Mouse (Mus musculus) heart, embryonic 11.5 days (tissue): ENCODE results near the gene Lama5. TPM values are rescaled to one million over a fixed set of nuclear protein-coding genes. Genes with fewer than 3 reads are reported as not detected.

Experiments used
- ATAC-seq: fragments of 200-750 bp; cut with Nextera tagmentation; replicated peaks from 2 replicates; pipeline ENCODE4 v1.8.0; 2017; ENCODE audit warnings: moderate library complexity; ENCODE audit not compliant: insufficient number of reproducible peaks, low FRiP score, low TSS enrichment
- H3K27ac ChIP-seq: fragments of 300-500 bp; sonication (generic); 2 replicates; pipeline ENCODE4 v1.5.1; 2014; ENCODE audit warnings: mild to moderate bottlenecking, low read depth, low read length
- H3K27me3 ChIP-seq: fragments of 300-500 bp; sonication (generic); 2 replicates; pipeline ENCODE4 v1.6.1; 2014; ENCODE audit warnings: mild to moderate bottlenecking, low read length, mixed read lengths; ENCODE audit not compliant: control insufficient read depth, insufficient read depth
- H3K36me3 ChIP-seq: fragments of 300-500 bp; sonication (generic); 2 replicates; pipeline ENCODE4 v1.6.1; 2014; ENCODE audit warnings: mild to moderate bottlenecking, low read length, moderate library complexity, mixed read lengths; ENCODE audit not compliant: control insufficient read depth, insufficient read depth
- H3K4me1 ChIP-seq: fragments of 300-500 bp; sonication (generic); 2 replicates; pipeline ENCODE4 v1.6.1; 2014; ENCODE audit warnings: low read length; ENCODE audit not compliant: control insufficient read depth, insufficient read depth
- H3K4me2 ChIP-seq: fragments of 300-500 bp; sonication (generic); 2 replicates; pipeline ENCODE4 v1.6.1; 2014; ENCODE audit warnings: mild to moderate bottlenecking, moderate library complexity
- H3K4me3 ChIP-seq: fragments of 300-500 bp; sonication (generic); 2 replicates; pipeline ENCODE4 v1.5.1; 2014; ENCODE audit warnings: low read depth, low read length
- H3K9ac ChIP-seq: fragments of 300-500 bp; sonication (generic); 2 replicates; pipeline ENCODE4 v1.6.1; 2014; ENCODE audit warnings: mild to moderate bottlenecking, low read depth, low read length, moderate library complexity
- H3K9me3 ChIP-seq: fragments of 300-500 bp; sonication (generic); replicated peaks from 2 replicates; pipeline ENCODE4 v1.6.1; 2016; ENCODE audit warnings: low read length; ENCODE audit not compliant: control insufficient read depth
- WGBS: fragments of 180-500 bp; shearing (Covaris S2); extraction: QIAGEN DNeasy Blood & Tissue Kit; methylation state at CpG from one replicate; pipeline ENCODE4 v1.1.7; 2014; ENCODE audit not compliant: insufficient replicate concordance; 5-methylcytosine and 5-hydroxymethylcytosine counted together
- polyA plus RNA-seq: library from polyadenylated mRNA; unstranded; fragments of >200 nt; fragmentation: Nextera tagmentation; extraction: Ambion mirVana; gene quantifications from 2 replicates; pipeline ENCODE4 v1.2.1, GENCODE M21; 2014

The Lama5 gene
- polyA plus RNA-seq: 24.0 and 27.5 TPM in 2 replicates

- Histone ChIP-seq H3K9me3 (no peaks in the 10 kb centered on the region), H3K4me2 (peak within 1 kb of the TSS; percentile 98), H3K9ac (peak within 1 kb of the TSS; percentile 76), H3K27me3 (peaks cover 8% of the 10 kb centered on the region), H3K27ac (peak within 1 kb of the TSS; percentile 54), H3K36me3 (no peaks in the 10 kb centered on the region), H3K4me3 (peak within 1 kb of the TSS; percentile 70), H3K4me1 (peaks cover 41% of the 10 kb centered on the region)
- peak; percentile 65 for ATAC-seq
- under 1% methylated on average over 37 of the region's 37 CpGs for WGBS
Observed at GRCm38 (mm10) chr2:180225762-180226378, at the start of gene Lama5. TSS of gene Lama5 (minus strand) at chr2:180225859.

- no peak overlapping the region for H3K4me2 ChIP-seq
- H3K9ac ChIP-seq: no peak overlapping the region
- 82% methylated on average over 2 of the region's 2 CpGs for WGBS
- H3K4me1 ChIP-seq: peaks cover 49% of the 10 kb centered on the region
- no peaks in the 10 kb centered on the region for H3K36me3 ChIP-seq
- H3K4me3 ChIP-seq: no peak overlapping the region
- H3K27ac ChIP-seq: no peak overlapping the region
- no peak for ATAC-seq
- H3K9me3 ChIP-seq: no peaks in the 10 kb centered on the region
- no peaks in the 10 kb centered on the region for H3K27me3 ChIP-seq
Observed at GRCm38 (mm10) chr2:180274523-180274922, 48.9 kb upstream of the Lama5 start.

GRCm38 (mm10) chr2:180273394-180274244 is 48.0 kb upstream of the Lama5 start, which contains the start of gene Cables2:
TSS of gene Cables2 (minus strand) at chr2:180273496.
- WGBS: 7% methylated on average over 64 of the region's 68 CpGs
- Histone ChIP-seq H3K4me1 (peaks cover 49% of the 10 kb centered on the region), H3K4me2 (peak within 1 kb of the TSS; percentile 92), H3K27ac (no peak within 1 kb of the TSS), H3K36me3 (no peaks in the 10 kb centered on the region; the same call in 1 of the 2 replicates), H3K27me3 (no peaks in the 10 kb centered on the region), H3K9ac (peak within 1 kb of the TSS; percentile 78), H3K9me3 (no peaks in the 10 kb centered on the region), H3K4me3 (peak within 1 kb of the TSS; percentile 76)
- ATAC-seq: peak; percentile 89

- no peaks in the 10 kb centered on the region for H3K9me3 ChIP-seq
- H3K4me3 ChIP-seq: peak overlapping the region; percentile 76
- H3K27me3 ChIP-seq: no peaks in the 10 kb centered on the region
- peaks cover 49% of the 10 kb centered on the region for H3K4me1 ChIP-seq
- under 1% methylated on average over 34 of the region's 37 CpGs for WGBS
- peak overlapping the region; percentile 78 for H3K9ac ChIP-seq
- H3K36me3 ChIP-seq: no peaks in the 10 kb centered on the region; the same call in 1 of the 2 replicates
- peak; percentile 36 for ATAC-seq
- H3K27ac ChIP-seq: no peak overlapping the region
- peak overlapping the region; percentile 92 for H3K4me2 ChIP-seq
Observed at GRCm38 (mm10) chr2:180272884-180273321, 47.2 kb upstream of the Lama5 start.

GRCm38 (mm10) chr2:180271804-180272395 is 46.2 kb upstream of the Lama5 start:
- H3K4me2 ChIP-seq: peak overlapping the region; percentile 92
- H3K9me3 ChIP-seq: no peaks in the 10 kb centered on the region
- H3K27me3 ChIP-seq: no peaks in the 10 kb centered on the region
- peak overlapping the region; percentile 76; the same call in 1 of the 2 replicates for H3K4me3 ChIP-seq
- no peaks in the 10 kb centered on the region; the same call in 1 of the 2 replicates for H3K36me3 ChIP-seq
- no peak overlapping the region for H3K27ac ChIP-seq
- no peak for ATAC-seq
- 71% methylated on average over 5 of the region's 5 CpGs for WGBS
- peak overlapping the region; percentile 78; the same call in 1 of the 2 replicates for H3K9ac ChIP-seq
- H3K4me1 ChIP-seq: peaks cover 40% of the 10 kb centered on the region

- Histone ChIP-seq H3K36me3 (no peaks in the 10 kb centered on the region; the same call in 1 of the 2 replicates), H3K27ac (no peak overlapping the region), H3K27me3 (no peaks in the 10 kb centered on the region), H3K4me3 (no peak overlapping the region), H3K9me3 (no peaks in the 10 kb centered on the region), H3K4me1 (peaks cover 30% of the 10 kb centered on the region), H3K4me2 (no peak overlapping the region), H3K9ac (0 out of 2 replicates have a peak overlapping the region, but pooled peaks have one; percentile 39)
- no peak for ATAC-seq
- WGBS: 66% methylated on average over 7 of the region's 7 CpGs
Observed at GRCm38 (mm10) chr2:180270537-180271255, 45.0 kb upstream of the Lama5 start.

GRCm38 (mm10) chr2:180269329-180269728 is 43.7 kb upstream of the Lama5 start:
- no peak for ATAC-seq
- H3K36me3 ChIP-seq: no peaks in the 10 kb centered on the region; the same call in 1 of the 2 replicates
- H3K9me3 ChIP-seq: no peaks in the 10 kb centered on the region
- 88% methylated on average over 10 of the region's 10 CpGs for WGBS
- H3K4me3 ChIP-seq: no peak overlapping the region
- H3K4me1 ChIP-seq: peaks cover 27% of the 10 kb centered on the region
- no peaks in the 10 kb centered on the region for H3K27me3 ChIP-seq
- no peak overlapping the region for H3K27ac ChIP-seq
- H3K4me2 ChIP-seq: no peak overlapping the region
- no peak overlapping the region for H3K9ac ChIP-seq

- H3K27ac ChIP-seq: no peak overlapping the region
- no peaks in the 10 kb centered on the region for H3K9me3 ChIP-seq
- no peak overlapping the region for H3K4me3 ChIP-seq
- H3K4me2 ChIP-seq: no peak overlapping the region
- H3K4me1 ChIP-seq: peaks cover 25% of the 10 kb centered on the region
- no peaks in the 10 kb centered on the region for H3K27me3 ChIP-seq
- no peak overlapping the region for H3K9ac ChIP-seq
- WGBS: 56% methylated on average over 2 of the region's 2 CpGs
- no peak for ATAC-seq
- peaks cover 4% of the 10 kb centered on the region; the same call in 1 of the 2 replicates for H3K36me3 ChIP-seq
Observed at GRCm38 (mm10) chr2:180267955-180268354, 42.3 kb upstream of the Lama5 start.
